Mouse (Mus musculus): ENCODE measurements around the gene Pitpnc1. TPM values are rescaled to one million over a fixed set of nuclear protein-coding genes. Genes with fewer than 3 reads are reported as not detected.

Gene Pitpnc1
- polyA plus RNA-seq, 1 experiment: 18.5 TPM

DNA sequence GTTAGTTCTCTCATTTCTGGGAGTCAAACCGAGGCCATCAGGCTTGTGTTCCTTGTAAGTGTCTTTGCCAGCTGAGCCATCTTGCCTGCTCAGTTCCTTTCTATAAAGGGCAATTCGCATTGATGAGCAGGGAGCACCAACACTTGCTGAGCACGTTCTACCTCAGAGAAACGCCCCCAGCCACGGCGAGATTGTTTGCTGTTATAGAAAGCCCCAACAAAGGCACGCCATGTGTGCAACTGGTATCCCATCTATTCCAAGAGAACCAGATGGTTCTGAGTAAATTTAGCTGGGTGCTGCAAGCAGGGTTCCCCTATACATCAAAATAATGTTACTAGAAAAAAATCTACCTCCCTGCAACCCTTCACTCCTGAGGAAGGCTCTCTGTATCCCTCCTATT is 188.0 kb downstream of the Pitpnc1 start:
- Histone ChIP-seq H3K4me1 (ENCODE audit: control insufficient read depth, insufficient read depth, low read length) (0 out of 2 replicates have a peak, but pooled peaks cover 2% of the 10 kb centered on the region), H3K27ac (ENCODE audit: insufficient read depth, low read depth, low read length) (no peak overlapping the region), H3K27me3 (replicated peaks; ENCODE audit: control insufficient read depth, insufficient read depth, low read length) (no peaks in the 10 kb centered on the region), H3K36me3 (ENCODE audit: control insufficient read depth, insufficient read depth, low read length) (no peaks in the 10 kb centered on the region), H3K4me3 (ENCODE audit: insufficient read depth, low read depth, low read length) (no peak overlapping the region)
- DNase-seq: no peak
- WGBS: 94% methylated on average over 7 of the region's 7 CpGs
- no peak for TF ChIP-seq POLR2A (IDR thresholded peaks at IDR 0.05; ENCODE audit: low read depth, low read length)
- no peak for TF ChIP-seq CTCF (conservative IDR thresholded peaks at IDR 0.05; ENCODE audit: insufficient read depth, insufficient read length, low read depth, low read length)

DNA sequence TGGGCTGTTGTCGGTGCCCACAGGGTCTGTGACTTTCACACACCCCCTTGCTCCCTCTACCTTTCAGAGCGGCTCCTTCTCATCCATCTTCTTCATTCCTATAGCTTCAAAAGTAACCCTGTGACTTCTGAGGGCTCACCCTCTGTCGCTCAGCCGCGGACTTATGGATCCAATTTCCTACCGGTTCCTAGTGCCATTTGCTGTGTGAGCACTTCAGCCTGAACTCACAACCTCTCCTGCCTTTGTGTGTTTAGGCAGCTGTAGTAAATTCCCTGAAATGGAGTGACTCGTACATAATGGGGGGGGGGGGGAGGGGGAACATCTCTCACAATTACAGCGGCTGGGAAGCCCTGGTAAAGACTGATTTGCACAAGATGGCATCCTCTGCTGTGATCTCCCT is 191.2 kb downstream of the Pitpnc1 start:
- Histone ChIP-seq H3K4me1 (ENCODE audit: control insufficient read depth, insufficient read depth, low read length) (peaks cover 15% of the 10 kb centered on the region), H3K27me3 (replicated peaks; ENCODE audit: control insufficient read depth, insufficient read depth, low read length) (no peaks in the 10 kb centered on the region), H3K4me3 (ENCODE audit: insufficient read depth, low read depth, low read length) (no peak overlapping the region), H3K36me3 (ENCODE audit: control insufficient read depth, insufficient read depth, low read length) (no peaks in the 10 kb centered on the region), H3K27ac (ENCODE audit: insufficient read depth, low read depth, low read length) (no peak overlapping the region)
- DNase-seq: no peak
- WGBS: 67% methylated on average over 8 of the region's 8 CpGs
- TF ChIP-seq CTCF (conservative IDR thresholded peaks at IDR 0.05; ENCODE audit: insufficient read depth, insufficient read length, low read depth, low read length) (no peak), POLR2A (IDR thresholded peaks at IDR 0.05; ENCODE audit: low read depth, low read length) (no peak)

DNA sequence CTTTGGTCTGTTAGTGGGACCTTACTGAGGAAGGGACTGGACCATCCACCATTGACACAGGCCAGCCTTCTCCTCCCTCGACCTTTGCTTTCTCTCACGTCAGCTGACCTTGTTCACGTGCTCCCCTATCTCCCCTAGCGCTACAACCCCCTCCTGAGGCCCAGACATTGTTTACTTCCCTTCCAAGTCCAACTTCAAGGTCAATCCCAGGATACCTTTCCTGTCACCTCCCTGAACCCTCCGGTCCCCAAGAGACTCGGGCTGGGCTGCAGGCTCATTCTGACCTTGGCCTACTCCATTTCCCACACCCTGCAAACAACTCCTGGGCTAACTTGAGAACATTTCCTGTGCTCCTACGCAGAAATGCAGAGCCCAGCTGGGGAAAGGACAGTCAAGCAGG is 193.6 kb downstream of the Pitpnc1 start:
- H3K36me3 ChIP-seq (ENCODE audit: control insufficient read depth, insufficient read depth, low read length): no peaks in the 10 kb centered on the region
- 24% methylated on average over 7 of the region's 7 CpGs for WGBS
- peak; percentile 89 for DNase-seq
- H3K27ac ChIP-seq (ENCODE audit: insufficient read depth, low read depth, low read length): peak overlapping the region; percentile 54
- no peak for TF ChIP-seq CTCF (conservative IDR thresholded peaks at IDR 0.05; ENCODE audit: insufficient read depth, insufficient read length, low read depth, low read length)
- no peak for TF ChIP-seq POLR2A (IDR thresholded peaks at IDR 0.05; ENCODE audit: low read depth, low read length)
- H3K4me3 ChIP-seq (ENCODE audit: insufficient read depth, low read depth, low read length): no peak overlapping the region
- peaks cover 15% of the 10 kb centered on the region for H3K4me1 ChIP-seq (ENCODE audit: control insufficient read depth, insufficient read depth, low read length)
- no peaks in the 10 kb centered on the region for H3K27me3 ChIP-seq (replicated peaks; ENCODE audit: control insufficient read depth, insufficient read depth, low read length)

DNA sequence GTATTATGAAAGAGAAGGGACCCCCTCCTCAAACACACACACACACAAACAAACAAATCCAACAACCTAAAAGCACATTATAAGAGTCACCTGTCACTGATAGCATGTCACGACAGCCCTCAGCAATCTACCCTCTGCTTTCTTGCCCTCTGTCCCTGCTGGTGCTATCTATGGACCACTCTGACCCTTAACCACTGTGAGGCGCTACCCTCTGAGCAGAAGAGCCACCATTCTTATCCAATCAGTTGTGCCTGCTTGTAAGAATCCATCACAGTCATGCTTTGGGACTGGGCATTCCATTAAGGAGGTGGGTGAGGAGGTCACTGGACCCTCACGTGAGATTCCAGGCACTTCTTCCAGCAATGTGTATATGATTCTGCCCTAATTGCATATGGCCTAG is 194.2 kb downstream of the Pitpnc1 start:
- Histone ChIP-seq H3K27me3 (replicated peaks; ENCODE audit: control insufficient read depth, insufficient read depth, low read length) (no peaks in the 10 kb centered on the region), H3K4me1 (ENCODE audit: control insufficient read depth, insufficient read depth, low read length) (peaks cover 15% of the 10 kb centered on the region), H3K27ac (ENCODE audit: insufficient read depth, low read depth, low read length) (peak overlapping the region; percentile 54), H3K4me3 (ENCODE audit: insufficient read depth, low read depth, low read length) (no peak overlapping the region), H3K36me3 (ENCODE audit: control insufficient read depth, insufficient read depth, low read length) (no peaks in the 10 kb centered on the region)
- DNase-seq: no peak
- 82% methylated on average over 3 of the region's 3 CpGs for WGBS
- 0 out of 2 replicates have a peak, but pooled peaks have one; percentile 5 for TF ChIP-seq CTCF (conservative IDR thresholded peaks at IDR 0.05; ENCODE audit: insufficient read depth, insufficient read length, low read depth, low read length)
- TF ChIP-seq POLR2A (IDR thresholded peaks at IDR 0.05; ENCODE audit: low read depth, low read length): no peak

DNA sequence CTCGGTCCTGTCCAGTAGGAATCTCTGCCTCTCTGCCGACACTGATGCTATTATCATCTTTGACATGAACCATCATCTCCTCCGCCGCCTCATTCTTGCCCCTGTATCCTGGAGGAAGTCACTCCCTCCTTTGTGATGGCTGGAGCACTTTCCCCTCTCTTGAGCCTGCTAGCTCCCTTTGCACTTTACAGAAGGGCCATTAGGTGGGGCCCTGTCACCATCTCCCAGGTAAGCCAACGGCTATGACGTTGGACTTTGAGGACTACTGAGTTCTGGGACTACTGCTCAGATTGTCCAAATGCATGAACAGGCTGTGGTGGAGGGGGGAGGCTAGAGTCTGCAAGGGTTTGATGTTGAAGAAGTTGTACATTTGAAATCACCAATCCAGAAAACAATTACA is 194.6 kb downstream of the Pitpnc1 start:
- Histone ChIP-seq H3K4me1 (ENCODE audit: control insufficient read depth, insufficient read depth, low read length) (peaks cover 15% of the 10 kb centered on the region), H3K4me3 (ENCODE audit: insufficient read depth, low read depth, low read length) (no peak overlapping the region), H3K27me3 (replicated peaks; ENCODE audit: control insufficient read depth, insufficient read depth, low read length) (no peaks in the 10 kb centered on the region), H3K27ac (ENCODE audit: insufficient read depth, low read depth, low read length) (peak overlapping the region; percentile 54; the same call in 1 of the 2 replicates), H3K36me3 (ENCODE audit: control insufficient read depth, insufficient read depth, low read length) (no peaks in the 10 kb centered on the region)
- TF ChIP-seq CTCF (conservative IDR thresholded peaks at IDR 0.05; ENCODE audit: insufficient read depth, insufficient read length, low read depth, low read length) (peak; percentile 88), POLR2A (IDR thresholded peaks at IDR 0.05; ENCODE audit: low read depth, low read length) (no peak)
- 26% methylated on average over 6 of the region's 6 CpGs for WGBS
- DNase-seq: peak; percentile 83

DNA sequence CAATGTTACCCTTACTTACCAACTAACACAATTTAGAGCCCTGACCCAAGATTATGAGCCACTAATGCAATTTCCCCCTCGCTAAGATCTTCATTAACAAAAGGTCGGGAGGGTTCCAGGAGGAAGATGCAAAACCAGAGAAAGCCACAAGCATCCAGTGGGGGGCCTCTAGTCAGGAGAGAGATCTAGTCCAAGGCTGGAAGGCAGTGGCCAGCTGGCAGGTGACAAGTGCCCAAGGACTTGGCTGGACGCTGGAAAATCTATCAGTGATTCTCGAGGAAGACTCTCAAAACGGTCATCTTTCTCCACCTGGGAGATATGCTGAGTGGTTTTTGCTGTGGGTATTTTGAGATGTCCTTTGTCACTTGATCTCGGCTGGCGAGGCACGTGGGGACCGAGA is 196.3 kb downstream of the Pitpnc1 start:
- TF ChIP-seq CTCF (conservative IDR thresholded peaks at IDR 0.05; ENCODE audit: insufficient read depth, insufficient read length, low read depth, low read length) (no peak), POLR2A (IDR thresholded peaks at IDR 0.05; ENCODE audit: low read depth, low read length) (no peak)
- no peak for DNase-seq
- Histone ChIP-seq H3K4me3 (ENCODE audit: insufficient read depth, low read depth, low read length) (no peak overlapping the region), H3K27me3 (replicated peaks; ENCODE audit: control insufficient read depth, insufficient read depth, low read length) (no peaks in the 10 kb centered on the region), H3K4me1 (ENCODE audit: control insufficient read depth, insufficient read depth, low read length) (peaks cover 15% of the 10 kb centered on the region), H3K27ac (ENCODE audit: insufficient read depth, low read depth, low read length) (no peak overlapping the region), H3K36me3 (ENCODE audit: control insufficient read depth, insufficient read depth, low read length) (no peaks in the 10 kb centered on the region; the same call in 1 of the 2 replicates)
- 72% methylated on average over 9 of the region's 9 CpGs for WGBS

DNA sequence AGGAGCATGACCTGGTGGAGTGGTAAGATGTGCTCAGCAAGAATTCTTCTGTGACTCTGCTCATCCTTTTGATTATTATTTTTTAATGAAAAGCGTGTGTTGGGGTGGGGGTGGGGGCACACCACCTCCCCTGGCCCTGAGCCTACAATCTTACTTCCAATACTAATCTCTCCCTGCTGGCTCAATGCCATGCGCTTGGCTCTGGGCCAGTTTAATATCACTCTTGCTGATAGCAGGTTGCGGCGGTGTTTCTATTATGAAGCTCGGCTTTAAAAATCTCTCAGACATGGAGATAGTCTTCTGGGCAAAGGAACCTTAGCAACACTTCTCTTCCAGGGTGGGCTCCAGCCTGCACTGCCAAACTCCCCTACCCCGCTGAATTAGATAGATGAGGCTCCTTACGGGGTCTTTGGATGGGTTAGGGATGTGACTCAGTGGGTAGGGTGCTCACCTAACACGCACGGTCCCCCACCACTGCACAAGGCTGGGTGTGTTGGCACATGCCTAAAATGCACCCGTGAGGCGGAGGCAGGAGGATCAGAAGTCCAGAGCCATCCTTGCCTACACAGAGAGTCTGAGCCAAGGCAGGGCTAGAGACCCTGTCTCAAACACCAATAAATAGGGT is 198.0 kb downstream of the Pitpnc1 start:
- WGBS: 77% methylated on average over 11 of the region's 11 CpGs
- TF ChIP-seq CTCF (conservative IDR thresholded peaks at IDR 0.05; ENCODE audit: insufficient read depth, insufficient read length, low read depth, low read length) (no peak), POLR2A (IDR thresholded peaks at IDR 0.05; ENCODE audit: low read depth, low read length) (no peak)

More for the DNA sequence above, 198.0 kb downstream of the Pitpnc1 start:
- Histone ChIP-seq H3K27me3 (replicated peaks; ENCODE audit: control insufficient read depth, insufficient read depth, low read length) (no peaks in the 10 kb centered on the region), H3K4me1 (ENCODE audit: control insufficient read depth, insufficient read depth, low read length) (peaks cover 13% of the 10 kb centered on the region), H3K27ac (ENCODE audit: insufficient read depth, low read depth, low read length) (no peak overlapping the region), H3K36me3 (ENCODE audit: control insufficient read depth, insufficient read depth, low read length) (no peaks in the 10 kb centered on the region; the same call in 1 of the 2 replicates), H3K4me3 (ENCODE audit: insufficient read depth, low read depth, low read length) (no peak overlapping the region)
- peak; percentile 36 for DNase-seq
